Mouse (Mus musculus): Measurements from ENCODE around the gene Cxcr5.

DNA sequence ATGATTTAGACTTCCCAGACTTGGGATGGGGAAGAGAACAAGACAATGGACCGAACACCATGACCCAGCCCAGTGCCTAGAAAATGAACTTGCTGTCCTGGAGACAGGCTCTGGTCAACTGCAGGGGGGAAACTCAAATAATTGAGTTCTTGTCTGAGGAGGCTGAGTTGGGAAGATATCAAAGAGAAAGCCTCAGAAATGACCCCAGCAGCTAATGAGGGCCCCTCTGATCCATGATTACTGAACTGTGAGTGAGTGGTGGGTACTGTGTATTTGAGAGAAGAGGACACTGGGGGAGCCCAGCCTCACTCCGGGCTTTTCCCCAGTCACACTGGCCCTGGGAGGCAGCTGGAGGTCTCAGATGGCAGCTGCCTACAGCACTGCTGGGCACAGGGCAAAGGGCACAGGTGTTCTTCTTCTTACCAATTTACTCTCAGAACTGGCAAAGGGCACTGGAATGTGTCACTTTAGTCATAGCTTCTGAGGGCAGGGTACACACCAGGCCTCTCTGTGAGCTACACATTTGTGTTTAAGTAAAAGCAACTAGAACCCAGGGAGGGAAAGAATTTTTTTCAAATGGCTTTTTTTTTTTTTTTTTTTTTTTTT lies 21.8 kb downstream of the Cxcr5 start:
- TF ChIP-seq CTCF (IDR thresholded peaks at IDR 0.05; ENCODE audit: borderline replicate concordance, insufficient read depth, low read length) (no peak), POLR2A (IDR thresholded peaks at IDR 0.05; ENCODE audit: low read depth, low read length) (no peak)

All from embryonic fibroblast, embryonic 13.5 days (primary cell).